Mouse (Mus musculus) thymus, postnatal 14 days (tissue): Measurements from ENCODE around the gene Nr2e1.

ENCODE experiments used
- DNase-seq: peaks from one replicate; pipeline ENCODE4 v3.0.0; 2021

Nr2e1 gene

GRCm38 (mm10) chr10:42583157-42583872 is at the start of gene Nr2e1, which contains the start of gene Ostm1:
Nr2e1 (minus strand) TSS chr10:42583632.
Ostm1 (plus strand) TSS chr10:42583822.
- DNase-seq: no peak

- no peak for DNase-seq
These were observed 49.3 kb upstream of the Nr2e1 start for GRCm38 (mm10) chr10:42632453-42633360.

GRCm38 (mm10) chr10:42631754-42632452 is 48.5 kb upstream of the Nr2e1 start:
- DNase-seq: no peak

GRCm38 (mm10) chr10:42630596-42631355 is 47.3 kb upstream of the Nr2e1 start:
- DNase-seq: no peak

GRCm38 (mm10) chr10:42625907-42626306 is 42.5 kb upstream of the Nr2e1 start:
- DNase-seq: no peak

GRCm38 (mm10) chr10:42618291-42618690 is 34.9 kb upstream of the Nr2e1 start:
- no peak for DNase-seq

GRCm38 (mm10) chr10:42614766-42615165 is 31.3 kb upstream of the Nr2e1 start:
- DNase-seq: no peak

GRCm38 (mm10) chr10:42613639-42614381 is 30.4 kb upstream of the Nr2e1 start:
- DNase-seq: no peak

- no peak for DNase-seq
These were observed 29.6 kb upstream of the Nr2e1 start for GRCm38 (mm10) chr10:42613075-42613474.

GRCm38 (mm10) chr10:42606757-42607156 is 23.3 kb upstream of the Nr2e1 start:
- no peak for DNase-seq

- DNase-seq: peak; percentile 27
These were observed 21.4 kb upstream of the Nr2e1 start for GRCm38 (mm10) chr10:42604874-42605273.

- DNase-seq: peak; percentile 38
These were observed 18.1 kb upstream of the Nr2e1 start for GRCm38 (mm10) chr10:42601556-42601955.

- no peak for DNase-seq
These were observed 15.2 kb upstream of the Nr2e1 start for GRCm38 (mm10) chr10:42598615-42599014.

GRCm38 (mm10) chr10:42593201-42593600 is 9.8 kb upstream of the Nr2e1 start:
- no peak for DNase-seq

GRCm38 (mm10) chr10:42591993-42592686 is 8.7 kb upstream of the Nr2e1 start:
- DNase-seq: no peak

GRCm38 (mm10) chr10:42591185-42591992 is 8.0 kb upstream of the Nr2e1 start:
- no peak for DNase-seq

- no peak for DNase-seq
These were observed 7.1 kb upstream of the Nr2e1 start for GRCm38 (mm10) chr10:42590261-42591184.

- no peak for DNase-seq
These were observed 6.1 kb upstream of the Nr2e1 start for GRCm38 (mm10) chr10:42589505-42589904.
